Mouse (Mus musculus): Measurements from ENCODE around the gene Zc3h12a. TPM values are rescaled to one million over a fixed set of nuclear protein-coding genes. Genes with fewer than 3 reads are reported as not detected.

The Zc3h12a gene
- total and polyA plus RNA-seq, 3 experiments: 2.1 to 13.4 (median 7.7) TPM

GRCm38 (mm10) chr4:125134192-125134591 is 6.6 kb upstream of the Zc3h12a start:
- dilution Hi-C loops (cut with MboI; ENCODE audit: extremely low pct_ligation_motif_present, extremely low pct_unique_long_range_greater_than_20kb, low sequenced_read_pairs) (no loop called here), in situ Hi-C loops (cut with MboI; ENCODE audit: low pct_ligation_motif_present, low pct_unique_long_range_greater_than_20kb, low sequenced_read_pairs) (no loop called here)
- no peak for DNase-seq (ENCODE audit: extremely low read depth)
- no peak overlapping the region for H3K4me2 ChIP-seq (ENCODE audit: insufficient read depth, low read depth, poor library complexity, severe bottlenecking)
- H3K4me3 ChIP-seq (replicated peaks in 1 of 3; ENCODE audit: low read depth in 2 of 3, low read length in 2 of 3, poor library complexity in 1 of 3): no peak overlapping the region
- H3K9me3 ChIP-seq (replicated peaks; ENCODE audit: low read length): no peaks in the 10 kb centered on the region
- no peak for TF ChIP-seq MAZ (IDR thresholded peaks at IDR 0.05; ENCODE audit: low read depth, low read length)
- no peaks in the 10 kb centered on the region for H3K27me3 ChIP-seq (replicated peaks)
- H3K79me2 ChIP-seq (replicated peaks; ENCODE audit: control insufficient read depth, extremely low read depth, insufficient read depth, poor library complexity, severe bottlenecking): no peaks in the 10 kb centered on the region
- no peak overlapping the region for H3K9ac ChIP-seq (ENCODE audit: insufficient read depth, low read depth)
- H3K36me3 ChIP-seq (replicated peaks in 1 of 2; ENCODE audit: control insufficient read depth in 1 of 2, insufficient read depth in 1 of 2, low read length in 1 of 2): no peaks in the 10 kb centered on the region
- peaks cover 10 to 24% of the 10 kb centered on the region in 2 experiments for H3K4me1 ChIP-seq (ENCODE audit: control insufficient read depth in 1 of 2, insufficient read depth in 2 of 2)
- H3K27ac ChIP-seq (ENCODE audit: insufficient read depth, low read depth): no peak overlapping the region

GRCm38 (mm10) chr4:125132394-125132793 is 4.8 kb upstream of the Zc3h12a start:
- H3K36me3 ChIP-seq (replicated peaks in 1 of 2; ENCODE audit: control insufficient read depth in 1 of 2, insufficient read depth in 1 of 2, low read length in 1 of 2): no peaks in the 10 kb centered on the region
- no peaks in the 10 kb centered on the region for H3K9me3 ChIP-seq (replicated peaks; ENCODE audit: low read length)
- peaks cover 17 to 30% of the 10 kb centered on the region in 2 experiments for H3K4me1 ChIP-seq (ENCODE audit: control insufficient read depth in 1 of 2, insufficient read depth in 2 of 2)
- H3K4me3 ChIP-seq (replicated peaks in 1 of 3; ENCODE audit: low read depth in 2 of 3, low read length in 2 of 3, poor library complexity in 1 of 3): no peak overlapping the region
- H3K27me3 ChIP-seq (replicated peaks): peaks cover 3% of the 10 kb centered on the region
- TF ChIP-seq SIN3A (IDR thresholded peaks at IDR 0.05; ENCODE audit: low read length) (no peak), RAD21 (IDR thresholded peaks at IDR 0.05; ENCODE audit: low read depth, low read length) (peak; percentile 74), SMC3 (IDR thresholded peaks at IDR 0.05; ENCODE audit: low read depth, low read length) (peak; percentile 67), MYC (IDR thresholded peaks at IDR 0.05; ENCODE audit: low read depth, low read length) (peak; percentile 97), RCOR1 (conservative IDR thresholded peaks at IDR 0.05; ENCODE audit: low read depth, low read length) (no peak), POLR2A (IDR thresholded peaks at IDR 0.05; ENCODE audit: low read depth, low read length) (no peak), TCF12 (IDR thresholded peaks at IDR 0.05; ENCODE audit: low read depth, low read length) (no peak), IRF4 (IDR thresholded peaks at IDR 0.05; ENCODE audit: low read depth, low read length) (0 out of 2 replicates have a peak, but pooled peaks have one; percentile 20), MEF2A (IDR thresholded peaks at IDR 0.05; ENCODE audit: borderline replicate concordance, low read depth, low read length) (0 out of 2 replicates have a peak, but pooled peaks have one; percentile 26), NELFE (IDR thresholded peaks at IDR 0.05; ENCODE audit: low read depth, low read length) (peak; percentile 52; the same call in 1 of the 2 replicates), ELF1 (IDR thresholded peaks at IDR 0.05; ENCODE audit: low read depth, low read length) (peak; percentile 35; the same call in 1 of the 2 replicates), MXI1 (IDR thresholded peaks at IDR 0.05; ENCODE audit: low read depth, low read length) (peak; percentile 39; the same call in 1 of the 2 replicates), MAX (IDR thresholded peaks at IDR 0.05; ENCODE audit: low read length) (peak; percentile 90), JUND (conservative IDR thresholded peaks at IDR 0.05; ENCODE audit: low read depth, low read length) (0 out of 2 replicates have a peak, but pooled peaks have one; percentile 19), CTCF (conservative IDR thresholded peaks at IDR 0.05 in 1 of 2, IDR thresholded peaks at IDR 0.05 in 1 of 2; ENCODE audit: low read depth in 2 of 2, low read length in 2 of 2) (peak; percentile 73 to 82)
- no peak overlapping the region for H3K9ac ChIP-seq (ENCODE audit: insufficient read depth, low read depth)
- no peak overlapping the region for H3K27ac ChIP-seq (ENCODE audit: insufficient read depth, low read depth)
- H3K79me2 ChIP-seq (replicated peaks; ENCODE audit: control insufficient read depth, extremely low read depth, insufficient read depth, poor library complexity, severe bottlenecking): no peaks in the 10 kb centered on the region
- in situ Hi-C loops (cut with MboI; ENCODE audit: low pct_ligation_motif_present, low pct_unique_long_range_greater_than_20kb, low sequenced_read_pairs): no loop called here
- dilution Hi-C loops (cut with MboI; ENCODE audit: extremely low pct_ligation_motif_present, extremely low pct_unique_long_range_greater_than_20kb, low sequenced_read_pairs): no loop called here
- DNase-seq (ENCODE audit: extremely low read depth): peak; percentile 81
- H3K4me2 ChIP-seq (ENCODE audit: insufficient read depth, low read depth, poor library complexity, severe bottlenecking): no peak overlapping the region
